Mouse (Mus musculus) cerebellum, adult (tissue): ENCODE measurements around the gene Pard3.

Source experiments
- ATAC-seq: cut with Nextera tagmentation; 2 replicates; pipeline ENCODE4 v1.9.2; 2017; ENCODE audit warnings: mild to moderate bottlenecking, moderate library complexity, mixed read lengths; ENCODE audit not compliant: insufficient number of reproducible peaks, low FRiP score, low TSS enrichment

Pard3 gene

DNA sequence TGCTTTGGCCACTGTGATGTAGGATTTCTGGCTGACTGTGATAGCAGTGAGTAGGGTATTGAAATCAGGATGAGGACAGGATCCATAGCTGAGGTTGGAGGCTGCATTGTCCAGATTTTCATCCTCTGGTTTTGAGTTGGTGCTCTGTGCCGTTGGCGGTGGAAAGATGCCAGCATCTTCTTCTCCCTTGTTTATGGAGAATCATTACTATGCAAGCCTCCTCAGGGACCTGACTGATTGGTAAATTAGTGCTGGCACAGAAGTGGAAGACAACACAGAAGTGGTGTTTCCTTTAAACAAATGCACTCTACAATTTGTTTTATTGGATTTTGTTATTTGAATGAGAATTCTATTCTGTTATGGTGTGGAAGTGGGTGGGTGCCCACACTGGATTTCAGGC lies 18.8 kb downstream of the Pard3 start:
- no peak for ATAC-seq

DNA sequence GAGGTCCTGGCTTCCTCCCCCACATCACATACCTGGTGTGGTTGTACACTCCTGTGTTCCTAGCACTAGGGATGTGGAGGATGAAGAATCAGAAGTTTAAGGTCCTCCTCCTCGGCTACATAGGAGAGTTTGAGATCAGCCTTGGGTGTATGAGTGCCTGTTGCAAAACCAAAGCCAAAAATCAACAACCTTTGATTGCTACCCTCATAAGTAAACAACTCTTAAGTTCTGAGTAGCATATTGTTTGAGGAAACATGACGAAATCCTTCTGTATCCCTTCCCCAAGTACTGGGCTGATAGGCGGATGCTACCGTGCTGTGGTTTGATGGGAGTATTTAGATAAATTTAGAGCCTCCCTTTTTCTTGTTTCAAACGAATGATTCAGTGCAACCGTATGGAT lies 20.9 kb downstream of the Pard3 start:
- no peak for ATAC-seq

DNA sequence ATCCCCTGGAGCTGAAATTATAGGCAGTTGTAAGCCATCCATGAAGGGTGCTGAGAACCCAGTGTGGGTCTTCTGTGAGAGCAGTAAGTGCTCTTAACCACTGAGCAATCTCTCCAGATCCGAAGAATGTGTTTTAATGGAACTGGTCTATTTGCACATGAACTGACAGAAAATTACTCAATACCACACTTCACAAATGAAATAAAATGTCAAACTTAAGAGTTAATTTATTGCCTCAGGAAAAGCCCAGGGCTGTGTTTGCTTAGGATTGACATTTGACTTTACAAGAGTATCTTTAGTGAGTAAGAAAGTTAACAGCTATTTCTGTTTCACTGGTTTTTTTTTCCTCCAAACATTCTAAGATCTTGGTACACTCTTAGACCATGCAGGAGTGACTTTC lies 23.7 kb downstream of the Pard3 start:
- ATAC-seq, result no peak

DNA sequence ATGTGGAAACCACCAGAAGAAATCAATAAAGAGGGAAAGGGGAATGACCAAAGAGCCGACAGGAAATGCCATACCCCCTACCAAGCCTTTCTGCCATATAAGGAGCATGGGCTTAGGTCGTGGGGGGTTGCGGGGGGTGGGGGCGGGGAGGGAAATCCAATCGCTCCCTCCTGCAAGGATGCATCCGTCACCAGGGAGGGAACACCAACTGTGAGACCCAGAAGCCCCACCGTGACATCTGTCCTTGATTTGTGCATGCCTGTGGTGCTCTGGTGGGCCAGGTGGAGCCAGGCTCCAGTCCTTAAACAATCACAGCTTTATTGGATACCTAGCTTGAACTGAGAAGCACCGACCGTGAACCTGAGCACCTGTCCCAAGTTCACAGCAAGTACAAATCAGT lies 24.7 kb downstream of the Pard3 start:
- no peak for ATAC-seq

DNA sequence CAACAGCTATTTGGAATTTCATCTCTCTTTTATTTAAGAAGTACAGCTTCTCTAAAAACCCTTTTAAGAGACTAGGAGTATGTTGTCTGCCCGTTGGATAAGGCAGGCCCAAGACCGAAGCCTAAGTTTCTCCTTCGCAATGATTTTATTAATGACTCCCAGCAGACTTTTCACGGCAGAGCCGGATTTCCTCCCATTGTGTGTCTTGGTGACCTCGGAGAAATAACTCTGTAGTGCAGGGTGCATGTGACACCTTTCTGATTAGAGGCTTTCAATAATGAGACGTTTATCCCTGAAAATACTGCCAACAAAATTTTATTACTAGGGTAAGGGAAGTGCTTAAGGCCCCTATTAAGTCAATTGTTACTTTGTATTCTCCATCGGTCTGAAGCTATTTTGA lies 25.3 kb downstream of the Pard3 start:
- no peak for ATAC-seq

DNA sequence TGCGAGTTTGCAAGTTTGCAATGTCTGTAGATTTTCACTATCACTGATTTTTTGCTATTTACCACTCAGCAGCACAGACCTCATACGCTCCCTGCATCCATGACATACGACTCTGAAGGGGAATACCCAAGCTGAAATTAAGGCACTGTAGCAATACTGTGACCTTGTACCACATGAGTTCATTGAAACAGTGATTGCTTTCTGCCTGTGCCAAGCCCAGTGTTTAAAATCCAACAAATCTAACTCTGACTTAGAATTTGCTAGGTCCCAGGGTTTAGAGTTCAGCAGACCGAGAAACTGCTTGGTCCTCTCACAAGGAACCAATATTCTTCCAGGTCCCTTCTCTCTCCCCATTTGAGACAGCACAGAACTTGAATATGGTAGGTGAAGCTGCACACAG lies 26.7 kb downstream of the Pard3 start:
- no peak for ATAC-seq

DNA sequence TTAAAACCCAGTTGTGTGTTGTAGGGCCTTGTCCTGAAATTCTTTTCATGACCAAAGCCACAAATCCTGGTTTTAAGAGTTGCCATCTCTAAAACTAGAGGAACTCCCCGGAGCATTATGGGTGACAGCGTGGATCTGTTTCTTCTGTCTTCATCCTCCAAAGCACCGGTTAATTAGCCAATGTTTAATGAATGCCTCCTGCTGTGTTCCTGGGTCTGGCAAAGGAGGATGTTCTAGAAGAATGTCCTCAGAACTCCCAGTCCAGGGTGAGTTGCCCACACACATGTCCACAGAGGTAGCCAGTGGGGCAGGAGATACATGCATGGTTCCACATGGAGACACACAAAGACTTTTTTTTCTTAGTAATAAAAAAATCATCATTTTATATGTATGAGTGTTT lies 28.2 kb downstream of the Pard3 start:
- no peak for ATAC-seq

DNA sequence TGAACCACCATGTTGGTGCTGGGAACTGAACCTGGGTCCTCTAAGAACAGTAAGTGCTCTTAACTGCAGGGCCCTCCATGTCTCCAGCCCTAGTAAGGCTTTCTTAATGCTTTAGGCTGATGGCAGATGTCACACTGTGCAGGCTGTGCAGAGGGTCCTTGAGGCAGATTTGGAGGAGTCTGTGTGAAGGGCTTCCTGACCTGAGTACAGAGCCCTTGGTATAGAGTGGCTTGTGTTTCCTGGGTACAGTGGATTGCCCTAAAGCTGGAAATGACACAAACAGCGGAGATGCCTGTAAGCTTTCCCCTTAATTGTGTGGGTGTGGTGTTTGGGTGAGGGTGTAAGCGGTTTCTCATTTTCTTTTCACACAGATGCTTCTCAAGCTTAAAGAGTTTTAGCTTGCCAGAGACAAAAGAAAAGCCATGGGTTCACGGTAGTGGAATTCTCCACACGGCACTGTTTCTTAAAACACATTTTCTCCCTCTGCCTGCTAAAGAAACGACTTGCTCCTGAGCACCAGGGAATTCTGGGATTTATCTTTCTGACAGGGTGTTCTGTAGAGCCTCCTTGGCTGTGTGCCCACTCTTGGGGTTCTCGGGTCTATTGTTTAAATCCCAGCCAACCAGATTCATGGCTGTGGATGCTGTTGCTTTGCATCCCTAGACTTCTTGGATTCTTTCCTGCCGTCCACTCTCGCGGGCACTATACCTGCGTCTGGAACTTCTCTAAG lies 28.9 kb downstream of the Pard3 start:
- no peak for ATAC-seq

DNA sequence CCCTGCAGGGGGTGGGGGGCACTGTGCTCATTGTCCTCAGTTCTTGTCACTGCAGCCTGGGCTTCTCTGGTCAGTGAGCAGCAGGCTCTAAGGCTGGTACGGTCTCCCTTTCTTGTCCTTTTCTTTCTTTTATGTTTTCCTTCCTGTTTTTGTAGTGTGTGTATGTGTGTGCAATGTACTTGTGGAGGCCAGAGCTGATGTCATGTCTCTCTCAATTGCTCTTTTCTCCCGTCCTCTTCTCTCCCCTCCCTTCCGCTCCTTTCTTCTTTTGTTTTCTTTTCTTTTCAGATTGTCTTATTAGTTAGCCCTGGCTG lies 29.4 kb downstream of the Pard3 start:
- no peak for ATAC-seq

DNA sequence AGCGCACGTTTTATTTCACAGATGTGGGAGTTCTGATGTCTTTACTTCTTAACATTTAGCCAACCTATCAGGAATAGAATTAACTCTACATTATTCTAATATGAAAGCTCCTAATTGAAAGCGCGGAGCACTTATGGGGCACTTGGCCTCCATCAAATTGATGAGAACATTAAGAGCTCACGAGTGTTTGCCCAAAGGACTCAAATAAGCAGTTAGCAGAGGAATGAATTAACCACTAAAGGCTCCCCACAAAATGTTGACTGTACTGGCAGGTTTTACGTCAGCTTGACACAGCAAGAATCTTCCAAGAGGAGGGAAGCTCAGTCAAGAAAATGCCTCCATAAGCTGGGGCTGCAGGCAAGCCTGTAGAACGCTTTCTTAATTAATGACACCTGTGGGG lies 32.1 kb downstream of the Pard3 start:
- no peak for ATAC-seq

DNA sequence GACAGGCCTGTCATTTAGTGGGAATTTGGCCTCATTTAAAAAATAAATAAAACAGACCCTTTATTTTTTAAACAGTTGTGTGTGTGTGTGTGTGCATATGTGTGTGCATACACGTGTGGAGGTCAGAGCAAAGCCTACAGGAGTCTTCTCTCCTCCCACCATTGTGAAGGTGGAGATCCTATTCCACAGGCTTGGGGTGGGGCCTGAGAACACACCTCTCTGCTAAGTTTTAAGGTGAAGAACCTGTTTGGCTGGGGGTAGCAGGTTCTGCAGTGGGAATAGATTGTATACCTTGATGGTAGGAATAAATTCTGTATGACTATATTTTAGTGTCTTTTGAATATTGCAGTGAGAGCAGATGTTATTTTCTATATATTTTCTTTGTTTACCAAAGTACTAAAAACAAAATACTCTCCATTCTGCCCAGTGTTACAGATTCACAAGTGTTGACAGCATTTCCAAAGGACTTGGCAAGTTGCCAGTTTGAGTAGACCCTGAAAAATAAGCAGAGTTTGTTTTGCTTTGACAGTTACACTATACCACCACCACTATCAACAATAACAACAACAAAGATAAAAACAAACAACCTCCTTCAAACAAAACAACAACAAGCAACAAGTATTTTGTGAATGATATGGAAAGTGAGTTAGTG lies 35.9 kb downstream of the Pard3 start:
- ATAC-seq, result no peak

DNA sequence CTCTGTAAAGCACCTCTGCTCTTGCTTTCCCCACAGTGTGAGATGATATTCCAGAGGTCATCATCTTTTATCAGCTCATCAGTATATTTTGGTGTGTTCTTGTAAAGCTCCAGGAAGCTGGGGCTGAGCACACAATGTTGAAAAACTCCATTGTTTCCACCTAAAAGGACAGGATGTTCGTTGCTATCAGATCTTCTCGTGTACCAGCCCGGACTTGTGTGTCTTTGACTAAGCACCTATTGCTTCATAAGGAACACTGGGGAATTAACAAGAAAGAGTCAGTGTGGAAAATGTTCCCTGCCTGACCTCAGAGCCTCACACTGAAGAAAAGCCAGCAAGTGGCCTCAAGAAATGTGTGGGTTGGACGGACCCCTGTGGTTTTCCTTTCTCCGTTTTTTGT lies 39.6 kb downstream of the Pard3 start:
- ATAC-seq, result no peak

DNA sequence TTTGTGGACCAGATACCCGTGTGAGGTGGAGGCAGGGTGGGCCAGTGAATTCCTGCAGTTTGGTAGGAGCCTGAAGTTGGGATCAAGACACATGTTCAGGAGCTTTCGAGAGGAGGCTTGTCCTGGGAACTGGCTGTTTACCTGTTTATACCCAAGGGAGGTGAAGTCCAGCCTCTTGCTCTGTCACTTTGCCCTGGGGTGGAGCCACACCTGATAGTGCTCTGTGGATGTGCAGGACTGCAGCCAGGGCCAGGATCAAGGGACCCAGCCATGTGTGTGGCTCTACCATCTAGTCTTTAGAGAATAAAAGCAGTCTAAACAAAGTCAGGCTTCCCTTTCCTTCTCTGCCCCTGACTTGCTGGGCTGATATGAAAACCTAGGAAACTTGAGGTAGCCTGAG lies 40.9 kb downstream of the Pard3 start:
- ATAC-seq, result no peak

DNA sequence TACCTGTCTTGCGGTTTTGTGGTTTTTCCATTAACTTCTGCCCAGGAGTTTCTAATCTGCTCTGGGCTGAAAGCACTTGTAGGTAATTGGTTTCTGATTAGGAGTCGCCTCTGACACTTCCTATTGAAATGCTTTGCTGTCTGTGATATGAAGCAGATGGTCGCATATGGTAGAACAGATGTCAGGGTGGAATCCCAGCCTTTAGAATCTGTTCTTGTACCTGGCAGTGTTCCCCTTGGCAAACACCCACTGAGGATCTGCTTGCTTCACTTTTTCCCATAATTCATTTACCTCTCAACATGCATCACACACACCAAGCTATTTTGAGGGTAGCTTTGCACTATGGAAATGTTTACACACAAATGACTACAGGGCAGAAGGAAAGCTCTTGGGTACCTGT lies 44.2 kb downstream of the Pard3 start:
- peak; percentile 79 for ATAC-seq

DNA sequence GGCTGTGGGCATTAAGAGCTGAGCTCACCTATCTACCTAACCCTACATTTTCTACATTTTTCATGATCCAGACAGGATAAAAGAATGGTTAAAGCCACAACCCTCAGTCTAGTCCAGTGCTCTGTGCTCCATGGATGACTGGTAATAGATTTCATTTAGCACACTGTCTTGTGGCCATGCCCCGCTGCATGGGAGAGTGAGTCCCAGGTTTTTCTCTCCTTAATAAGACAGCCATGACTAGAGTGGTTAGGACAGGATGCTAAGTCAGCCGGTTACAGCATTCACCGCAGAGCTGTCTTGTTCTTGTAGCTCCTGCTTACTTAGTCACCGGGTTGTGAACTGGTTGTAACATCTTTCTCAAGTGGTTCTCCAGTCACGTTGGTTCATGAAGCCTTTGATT lies 49.5 kb downstream of the Pard3 start:
- no peak for ATAC-seq

DNA sequence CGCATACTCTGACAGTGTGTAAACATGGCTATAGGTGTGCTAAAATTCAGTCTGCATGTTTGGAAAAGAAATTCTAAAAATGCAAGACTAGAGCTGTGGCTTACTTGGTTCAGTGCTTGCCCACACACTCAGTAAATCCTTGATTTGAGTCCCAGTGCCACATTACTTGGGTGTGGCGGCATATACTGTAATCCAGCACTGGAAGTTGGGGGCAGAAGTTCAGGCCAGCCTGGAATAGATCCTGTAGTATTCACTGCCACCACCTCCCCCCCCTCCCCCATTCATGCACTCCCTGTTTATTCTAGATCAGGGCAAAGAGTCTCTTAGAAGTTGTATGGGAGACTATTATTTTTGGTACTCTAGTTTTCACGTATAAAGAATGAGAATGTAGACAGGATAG lies 52.1 kb downstream of the Pard3 start:
- no peak for ATAC-seq

DNA sequence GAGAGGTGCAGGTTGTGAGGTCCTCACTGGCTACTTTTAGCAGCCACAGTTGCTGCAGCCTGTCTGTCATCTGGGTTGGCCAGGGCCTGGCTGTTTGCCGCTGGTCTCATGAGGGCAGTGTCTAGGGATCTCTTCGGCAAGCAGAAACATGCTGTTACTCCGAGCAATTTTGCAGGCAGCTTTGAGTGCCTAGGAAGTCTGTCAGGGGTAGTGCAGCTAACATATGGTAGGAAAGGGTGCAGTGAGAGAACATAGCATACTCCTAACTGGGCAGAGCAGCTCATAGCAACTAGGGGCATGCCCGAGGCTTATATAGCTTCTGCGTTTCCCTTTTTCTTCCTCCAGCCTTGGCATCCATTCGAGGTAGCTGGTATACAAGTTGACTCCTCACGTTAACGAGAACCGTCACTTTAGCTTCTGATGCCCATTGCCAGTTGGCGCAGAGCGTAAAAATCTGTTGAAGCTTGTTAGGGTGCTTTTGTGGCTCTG lies 54.7 kb downstream of the Pard3 start:
- ATAC-seq, result no peak

DNA sequence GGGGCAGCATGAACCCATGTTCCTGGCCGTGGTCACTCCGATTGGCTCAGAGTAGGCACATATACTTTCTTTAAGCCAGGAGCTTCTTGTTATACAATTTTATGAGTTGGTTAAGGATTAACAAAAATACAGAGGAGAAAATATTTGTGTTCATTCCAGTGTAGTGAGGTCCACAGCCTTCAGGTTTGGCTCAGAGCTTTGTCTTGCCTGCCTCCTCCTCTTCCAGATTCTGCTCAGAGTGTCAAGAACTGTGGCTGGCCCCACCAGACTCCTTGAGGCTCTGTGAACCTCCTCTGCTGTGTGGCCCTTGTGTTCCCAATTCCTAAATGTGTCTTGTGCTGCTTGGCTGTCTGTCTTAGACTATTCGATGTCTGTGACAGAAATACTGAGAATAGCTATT lies 59.7 kb downstream of the Pard3 start:
- ATAC-seq, result no peak

DNA sequence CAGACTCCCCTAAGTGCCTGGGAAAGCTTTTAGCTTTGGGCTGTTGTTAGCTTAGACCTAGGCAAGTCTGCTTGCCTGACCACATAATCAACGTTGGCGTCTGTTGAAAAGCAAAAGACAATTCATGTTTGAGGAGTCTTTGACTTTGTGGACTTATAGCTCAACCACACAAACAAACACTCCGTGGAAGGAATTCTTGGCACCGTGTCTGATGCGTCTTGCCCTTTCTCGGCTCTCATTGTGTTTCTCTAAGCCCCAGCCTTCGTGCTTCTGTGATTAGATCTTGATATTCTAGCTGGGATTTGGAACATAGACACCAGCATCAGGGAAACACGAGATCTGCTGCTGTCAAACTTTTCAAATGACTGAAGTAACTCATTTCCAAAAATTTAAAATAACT lies 61.1 kb downstream of the Pard3 start:
- ATAC-seq, result no peak

DNA sequence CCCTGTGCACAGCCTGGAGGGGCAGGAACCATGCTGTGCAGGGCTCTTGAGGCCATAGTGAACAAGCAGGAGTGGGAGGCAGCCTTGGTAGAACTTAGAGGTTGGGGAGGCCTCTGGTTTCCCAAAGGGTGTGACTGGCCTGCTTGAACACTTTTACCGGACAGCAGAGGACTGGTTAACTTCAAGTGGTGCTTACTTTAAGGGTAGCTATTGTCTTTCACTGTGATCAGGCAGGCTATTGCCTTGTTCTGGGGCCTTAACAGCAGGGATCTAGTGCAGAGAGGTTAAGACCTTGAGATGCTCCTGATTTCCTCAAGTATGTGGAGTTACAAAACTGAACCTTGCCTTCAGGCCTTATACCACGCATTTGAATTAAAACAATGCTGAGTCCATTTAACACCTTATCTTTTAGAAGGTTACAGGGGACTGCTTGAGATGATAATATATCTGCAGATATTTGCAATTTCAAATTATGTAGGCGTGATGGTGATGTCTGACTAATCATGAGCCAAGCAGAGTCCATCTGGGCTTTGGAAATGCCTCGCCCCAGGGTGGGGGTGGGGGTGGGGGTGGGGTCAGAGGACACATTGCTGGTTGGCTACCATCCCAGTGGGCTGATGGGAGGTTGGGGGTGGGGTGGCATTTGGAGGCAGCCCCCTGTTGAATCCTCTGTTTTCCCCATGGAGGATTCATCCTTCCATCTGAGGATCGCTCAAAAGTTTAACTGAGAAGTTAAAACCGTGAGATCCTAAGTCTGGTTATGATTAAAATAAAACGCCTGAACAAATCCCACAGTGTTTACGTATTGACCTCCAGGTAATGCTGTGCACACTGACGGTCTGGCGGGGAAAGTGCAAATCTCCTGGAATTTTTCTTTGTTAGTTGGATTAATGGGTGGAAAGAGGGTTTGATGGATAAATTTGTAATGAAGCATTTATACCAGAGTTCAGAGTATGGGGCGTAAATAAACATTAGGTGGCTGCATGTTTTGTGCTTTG lies 62.3 kb downstream of the Pard3 start:
- ATAC-seq, result no peak

DNA sequence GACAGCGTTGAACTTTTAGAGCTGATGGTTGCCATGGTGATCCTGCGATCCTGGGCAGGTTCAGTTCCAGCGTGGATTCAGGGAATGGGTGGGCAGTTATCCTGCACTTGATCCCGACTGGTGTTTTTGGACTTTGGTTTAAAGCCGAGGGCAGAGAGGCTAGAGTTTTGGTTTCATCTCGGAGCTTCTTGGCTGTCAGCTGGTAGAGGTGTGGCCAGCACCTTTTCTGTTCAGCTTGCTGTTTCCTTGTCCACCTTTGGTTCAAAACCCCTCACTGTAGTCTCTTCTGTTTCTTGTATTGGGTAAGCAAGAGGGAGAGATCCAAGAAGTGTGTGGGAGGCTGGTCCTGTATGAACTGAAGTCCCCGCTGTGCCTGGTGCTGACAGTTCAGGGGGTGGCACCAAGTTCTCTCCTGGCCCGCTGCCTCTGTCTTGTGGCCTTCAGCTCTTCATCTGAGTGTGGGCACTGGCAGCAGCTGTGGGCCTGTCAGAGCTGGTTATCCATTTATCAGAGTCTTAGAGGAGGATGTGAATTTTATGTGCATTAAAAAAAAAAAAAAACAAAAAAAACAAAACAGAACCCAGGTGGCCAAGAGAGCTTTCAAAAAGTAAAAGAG lies 65.2 kb downstream of the Pard3 start:
- ATAC-seq, result no peak
